Mouse (Mus musculus) liver, adult 2 months (tissue): Measurements from ENCODE around the gene Gucy2c.

Source experiments
- CTCF ChIP-seq: fragments of 200-500 bp; IDR thresholded peaks from 2 replicates; pipeline ENCODE4 v1.5.1; 2011; ENCODE audit warnings: low read depth, low read length, control low read depth
- POLR2A ChIP-seq: fragments of 200-500 bp; IDR thresholded peaks from 2 replicates; pipeline ENCODE4 v1.6.1; 2011; ENCODE audit warnings: low read length, control low read depth; ENCODE audit not compliant: insufficient read depth; ENCODE audit errors: extremely low read depth

- no peak for TF ChIP-seq CTCF
- TF ChIP-seq POLR2A, result no peak
Measured at GRCm38 (mm10) chr6:136701878-136702277, 79.7 kb downstream of the Gucy2c start.
